Mouse (Mus musculus): ENCODE measurements around the gene Ccdc158.

Ccdc158 gene

GRCm38 (mm10) chr5:92602691-92603690 is 72.1 kb downstream of the Ccdc158 start, which contains the start of gene Stbd1:
Gene Stbd1, plus strand, starts transcription at chr5:92603041.
- peak; percentile 78 for DNase-seq (ENCODE audit: low read depth, low spot score)

GRCm38 (mm10) chr5:92599030-92599429 is 76.0 kb downstream of the Ccdc158 start:
- peak; percentile 15 for DNase-seq (ENCODE audit: low read depth, low spot score)

GRCm38 (mm10) chr5:92596865-92597264 is 78.2 kb downstream of the Ccdc158 start:
- no peak for DNase-seq (ENCODE audit: low read depth, low spot score)

- DNase-seq (ENCODE audit: low read depth, low spot score), result no peak
Measured at GRCm38 (mm10) chr5:92595026-92595425, 80.0 kb downstream of the Ccdc158 start.

- DNase-seq (ENCODE audit: low read depth, low spot score), result peak; percentile 22
Measured at GRCm38 (mm10) chr5:92585932-92586331, 89.1 kb downstream of the Ccdc158 start.

- DNase-seq (ENCODE audit: low read depth, low spot score), result no peak
Measured at GRCm38 (mm10) chr5:92579559-92579958, 95.5 kb downstream of the Ccdc158 start.

- DNase-seq (ENCODE audit: low read depth, low spot score), result no peak
Measured at GRCm38 (mm10) chr5:92571232-92571631, 103.8 kb downstream of the Ccdc158 start.

GRCm38 (mm10) chr5:92562002-92562401 is 113.1 kb downstream of the Ccdc158 start:
- no peak for DNase-seq (ENCODE audit: low read depth, low spot score)

GRCm38 (mm10) chr5:92560201-92560600 is 114.9 kb downstream of the Ccdc158 start:
- DNase-seq (ENCODE audit: low read depth, low spot score), result no peak

Measured in mesoderm, embryonic 11.5 days (tissue).